Mouse (Mus musculus): ENCODE measurements at regions not wholly inside any gene's neighbourhood (a gene's known extent, or its start where the extent isn't known, plus 50 kb on each side); places are given as distances from the start of the nearest gene placed in this dataset.

DNA sequence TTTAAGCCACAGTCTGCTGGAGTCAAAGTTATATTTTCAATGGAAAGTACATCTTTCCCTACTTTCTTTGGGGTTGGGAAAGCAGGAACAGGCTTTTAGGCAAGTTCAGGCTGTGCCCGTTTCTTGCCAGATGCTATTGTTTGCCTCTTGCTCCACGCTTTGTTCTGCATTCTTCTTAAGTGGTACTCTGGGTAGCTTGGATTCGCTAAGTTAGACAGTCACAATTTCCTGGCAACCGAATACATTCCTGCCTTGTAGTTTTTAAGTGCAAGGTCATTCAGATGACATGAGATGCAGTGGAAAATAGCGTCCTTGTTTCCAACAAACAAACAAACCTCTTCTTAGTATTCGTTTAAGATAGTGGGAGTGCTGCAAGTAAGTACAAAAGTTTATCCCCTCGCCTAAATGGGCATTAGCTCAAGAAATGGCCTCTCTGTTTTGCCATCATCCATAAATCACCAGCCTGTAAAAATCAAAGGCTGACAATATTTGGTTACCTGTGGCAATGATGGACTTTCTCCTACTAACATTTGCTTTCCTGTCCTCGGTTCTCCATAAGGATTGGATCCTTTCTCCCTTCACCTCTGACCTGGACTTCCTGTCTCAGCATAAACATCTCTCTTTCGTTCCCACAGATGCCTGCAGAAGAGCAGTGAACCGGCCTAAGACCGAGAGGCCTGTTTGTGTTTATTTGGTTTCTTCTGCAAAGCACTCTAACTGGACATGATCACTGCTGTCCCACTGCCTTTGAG is 485.3 kb downstream of the Slc4a3 start:
- no peaks in the 10 kb centered on the region for H3K4me1 ChIP-seq
- H3K9ac ChIP-seq, result no peak overlapping the region
- H3K27ac ChIP-seq, result no peak overlapping the region
- ATAC-seq (ENCODE audit: insufficient number of reproducible peaks, low FRiP score, low TSS enrichment, low read depth), result no peak
- H3K4me3 ChIP-seq, result no peak overlapping the region
- no peaks in the 10 kb centered on the region for H3K36me3 ChIP-seq
- H3K4me2 ChIP-seq, result no peak overlapping the region
- WGBS, result 46% methylated on average over 11 of the region's 11 CpGs
- H3K9me3 ChIP-seq, result no peaks in the 10 kb centered on the region
- no peaks in the 10 kb centered on the region for H3K27me3 ChIP-seq

DNA sequence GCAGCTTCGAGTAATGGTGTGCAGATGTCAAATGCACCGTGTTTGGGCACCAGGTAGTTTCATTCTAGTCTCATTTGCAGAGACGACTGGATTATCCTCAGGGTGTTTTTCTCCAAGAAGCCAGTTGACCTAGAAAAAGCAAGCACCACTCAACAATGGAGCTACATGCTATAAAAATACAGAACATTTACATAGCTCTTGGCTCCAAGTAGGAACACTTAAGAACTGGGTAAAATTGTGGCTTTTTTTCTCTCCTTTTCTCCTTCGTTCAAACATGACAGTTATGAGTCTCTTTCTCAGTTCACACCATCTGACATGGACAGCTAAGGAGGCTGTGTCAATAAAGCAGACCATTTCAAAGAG is 485.8 kb downstream of the Slc4a3 start:
- Histone ChIP-seq H3K4me2 (no peak overlapping the region), H3K4me1 (no peaks in the 10 kb centered on the region), H3K4me3 (no peak overlapping the region), H3K27ac (no peak overlapping the region), H3K27me3 (no peaks in the 10 kb centered on the region), H3K36me3 (no peaks in the 10 kb centered on the region), H3K9ac (no peak overlapping the region), H3K9me3 (no peaks in the 10 kb centered on the region)
- no peak for ATAC-seq (ENCODE audit: insufficient number of reproducible peaks, low FRiP score, low TSS enrichment, low read depth)
- WGBS, result 29% methylated on average over 4 of the region's 4 CpGs

DNA sequence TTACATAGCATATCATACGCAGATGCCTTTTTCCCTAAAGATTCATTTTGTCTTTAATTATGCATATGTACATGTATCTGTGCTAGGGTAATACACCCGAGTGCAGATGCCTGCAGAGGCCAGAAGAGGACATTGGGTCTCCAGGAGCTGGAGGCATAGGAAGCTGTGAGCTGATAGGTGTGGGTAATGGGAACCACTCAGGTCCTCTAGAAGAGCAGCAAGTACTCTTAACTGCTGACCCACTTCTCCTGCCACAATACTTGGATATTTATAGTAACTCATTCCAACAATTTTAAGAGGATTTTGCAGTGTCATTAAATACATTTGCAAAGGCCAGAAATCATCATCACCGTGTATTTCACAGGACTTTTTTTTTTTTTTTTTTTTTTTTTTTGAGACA is 486.6 kb downstream of the Slc4a3 start:
- Histone ChIP-seq H3K4me3 (no peak overlapping the region), H3K9ac (no peak overlapping the region), H3K9me3 (no peaks in the 10 kb centered on the region), H3K27me3 (no peaks in the 10 kb centered on the region), H3K4me2 (no peak overlapping the region), H3K36me3 (no peaks in the 10 kb centered on the region), H3K4me1 (no peaks in the 10 kb centered on the region), H3K27ac (no peak overlapping the region)
- WGBS, result 76% methylated on average over 3 of the region's 3 CpGs
- ATAC-seq (ENCODE audit: insufficient number of reproducible peaks, low FRiP score, low TSS enrichment, low read depth), result no peak

DNA sequence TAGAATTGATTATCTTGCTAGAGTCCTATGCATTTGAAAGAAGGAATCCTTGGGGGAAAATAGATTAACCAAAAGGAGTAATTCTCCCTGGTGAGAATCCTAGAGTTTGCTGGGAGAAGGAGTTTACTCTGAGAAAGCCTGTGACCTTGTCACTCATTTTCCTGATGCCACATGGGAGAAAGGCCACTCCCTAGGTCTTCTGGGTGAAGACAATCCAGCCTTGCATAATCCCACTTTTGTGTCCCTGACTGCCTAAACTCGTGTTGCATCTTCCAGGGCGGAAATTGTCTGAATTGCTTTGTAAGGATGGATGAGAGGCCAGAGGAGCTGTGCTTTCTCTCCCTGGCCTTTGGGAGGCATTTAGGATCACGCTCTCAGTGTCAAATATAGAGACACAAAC is 490.2 kb downstream of the Slc4a3 start:
- Histone ChIP-seq H3K27me3 (no peaks in the 10 kb centered on the region), H3K36me3 (no peaks in the 10 kb centered on the region), H3K4me3 (no peak overlapping the region), H3K9ac (no peak overlapping the region), H3K4me1 (no peaks in the 10 kb centered on the region), H3K9me3 (no peaks in the 10 kb centered on the region), H3K4me2 (no peak overlapping the region), H3K27ac (no peak overlapping the region)
- no peak for ATAC-seq (ENCODE audit: insufficient number of reproducible peaks, low FRiP score, low TSS enrichment, low read depth)
- 61% methylated on average over 3 of the region's 3 CpGs for WGBS

DNA sequence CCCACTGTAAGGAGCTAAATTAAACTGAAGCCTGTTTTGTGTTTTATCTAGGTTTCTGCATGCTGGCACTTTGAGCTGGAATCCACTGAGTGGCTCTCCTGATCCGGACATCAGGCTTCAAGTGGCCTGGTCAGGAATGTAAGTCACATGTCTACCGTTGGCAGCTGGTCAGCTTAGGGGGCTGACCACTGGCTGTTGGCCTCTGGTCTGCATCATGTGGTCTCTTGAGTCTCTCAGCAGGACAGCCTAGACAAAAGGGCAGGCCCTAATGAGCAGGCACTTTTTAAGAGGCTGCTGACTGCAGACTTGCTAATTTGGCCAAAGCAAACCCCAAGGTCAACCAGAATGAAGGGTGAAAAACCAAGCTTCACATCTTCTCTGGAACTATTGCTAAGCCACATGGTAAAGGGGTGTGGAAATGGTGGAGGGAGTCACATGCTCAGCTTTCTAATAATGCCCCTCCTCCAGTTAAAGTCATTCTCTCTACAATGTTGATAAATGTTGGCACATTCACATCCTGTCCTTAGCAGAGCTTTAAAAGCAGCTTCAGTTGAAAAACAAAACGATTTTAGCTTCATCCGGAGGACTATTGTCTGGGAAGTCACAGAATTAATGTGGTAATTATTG is 493.1 kb downstream of the Slc4a3 start:
- no peak for ATAC-seq (ENCODE audit: insufficient number of reproducible peaks, low FRiP score, low TSS enrichment, low read depth)
- Histone ChIP-seq H3K27me3 (no peaks in the 10 kb centered on the region), H3K4me2 (no peak overlapping the region), H3K4me1 (no peaks in the 10 kb centered on the region), H3K27ac (no peak overlapping the region), H3K36me3 (no peaks in the 10 kb centered on the region), H3K9ac (no peak overlapping the region), H3K9me3 (no peaks in the 10 kb centered on the region), H3K4me3 (no peak overlapping the region)
- whole genome bisulfite sequencing, result 48% methylated on average over 4 of the region's 4 CpGs

DNA sequence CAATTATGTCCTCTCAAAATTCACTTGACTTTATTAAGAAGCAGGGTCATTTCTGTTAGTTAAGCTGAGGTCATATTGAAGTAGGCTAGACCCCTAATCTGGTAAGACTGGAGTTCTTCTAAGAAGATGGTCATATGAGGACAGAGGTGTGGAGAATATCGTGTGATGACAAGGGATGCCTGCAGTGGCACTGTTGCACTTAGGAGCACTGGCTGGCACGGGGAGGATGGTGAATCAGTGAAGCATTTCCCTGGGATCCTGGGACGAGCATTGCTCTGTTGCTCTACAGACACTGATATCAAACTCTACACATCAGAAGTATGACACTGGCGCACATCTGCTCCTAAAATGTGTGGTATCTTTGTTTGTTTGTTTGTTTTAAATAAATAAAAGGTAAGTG is 493.6 kb downstream of the Slc4a3 start:
- Histone ChIP-seq H3K4me2 (no peak overlapping the region), H3K36me3 (no peaks in the 10 kb centered on the region), H3K9me3 (no peaks in the 10 kb centered on the region), H3K4me3 (no peak overlapping the region), H3K4me1 (no peaks in the 10 kb centered on the region), H3K9ac (no peak overlapping the region), H3K27ac (no peak overlapping the region), H3K27me3 (no peaks in the 10 kb centered on the region)
- 85% methylated on average over 4 of the region's 4 CpGs for WGBS
- no peak for ATAC-seq (ENCODE audit: insufficient number of reproducible peaks, low FRiP score, low TSS enrichment, low read depth)

DNA sequence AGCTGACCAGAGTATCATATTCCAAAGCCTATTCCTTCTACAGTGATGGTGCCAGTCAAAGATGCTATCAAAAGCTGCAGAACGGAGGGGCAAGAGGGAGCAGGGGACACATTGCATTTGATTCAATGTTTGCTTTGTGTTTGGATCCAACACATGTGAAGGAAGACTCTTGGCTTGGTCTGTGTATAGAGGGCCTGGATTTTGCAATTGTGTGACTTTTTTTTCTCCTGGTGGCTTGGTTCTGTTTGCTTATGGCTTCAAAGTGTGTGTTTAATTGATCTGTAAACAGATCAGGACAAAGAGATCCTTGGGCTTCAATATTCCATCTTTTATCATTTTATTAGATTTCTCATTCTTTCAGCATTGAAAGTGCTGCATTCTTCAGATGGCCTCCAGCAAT is 504.2 kb downstream of the Slc4a3 start:
- Histone ChIP-seq H3K36me3 (no peaks in the 10 kb centered on the region), H3K4me2 (no peak overlapping the region), H3K4me3 (no peak overlapping the region), H3K27me3 (no peaks in the 10 kb centered on the region), H3K9ac (no peak overlapping the region), H3K4me1 (peaks cover 8% of the 10 kb centered on the region; the same call in 1 of the 2 replicates), H3K27ac (no peak overlapping the region; the same call in 1 of the 2 replicates), H3K9me3 (no peaks in the 10 kb centered on the region)
- WGBS, result 56% methylated on average over 1 of the region's 1 CpGs
- ATAC-seq (ENCODE audit: insufficient number of reproducible peaks, low FRiP score, low TSS enrichment, low read depth), result no peak

DNA sequence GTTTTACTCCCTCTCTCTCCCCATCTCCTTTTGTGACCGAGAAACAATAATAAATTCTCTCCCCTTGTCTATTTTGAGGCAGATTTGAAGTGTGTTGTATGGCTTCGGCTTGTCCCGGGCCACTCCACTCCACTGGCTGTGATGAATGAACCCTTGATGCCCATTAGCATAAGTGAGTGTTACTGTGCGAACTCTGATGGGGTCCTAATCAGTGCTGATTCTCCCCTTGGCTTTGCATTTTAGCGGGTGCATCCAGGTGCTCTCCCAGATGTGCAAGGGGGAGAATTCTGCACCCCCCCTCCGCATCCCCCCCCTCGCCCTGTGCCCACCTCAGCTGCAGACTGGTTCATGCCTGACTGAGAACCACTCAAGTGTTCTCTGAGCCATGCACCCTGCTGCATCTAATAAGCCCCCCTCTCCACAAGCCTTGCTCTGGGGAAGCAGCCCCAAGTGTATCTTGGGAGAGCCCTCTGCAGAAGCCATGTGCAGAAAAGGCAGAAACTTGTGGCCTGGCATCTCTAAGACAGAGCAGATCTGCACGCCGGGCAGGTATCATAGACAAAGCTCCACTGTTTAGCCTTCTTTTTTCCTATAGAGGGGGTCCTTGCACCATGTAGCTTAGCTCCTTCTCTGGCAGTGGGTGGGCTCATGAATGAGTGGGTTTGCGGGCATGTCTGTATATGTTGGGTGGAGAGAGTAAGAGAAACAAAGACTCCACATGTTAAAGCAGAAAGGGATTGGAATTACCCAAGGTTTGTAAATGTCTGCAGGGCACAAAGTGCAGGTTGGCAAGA is 507.5 kb downstream of the Slc4a3 start:
- Histone ChIP-seq H3K36me3 (no peaks in the 10 kb centered on the region), H3K27me3 (no peaks in the 10 kb centered on the region), H3K4me3 (no peak overlapping the region), H3K9ac (no peak overlapping the region), H3K4me1 (peaks cover 8% of the 10 kb centered on the region; the same call in 1 of the 2 replicates), H3K27ac (no peak overlapping the region), H3K9me3 (no peaks in the 10 kb centered on the region), H3K4me2 (no peak overlapping the region)
- 72% methylated on average over 10 of the region's 10 CpGs for WGBS
- ATAC-seq (ENCODE audit: insufficient number of reproducible peaks, low FRiP score, low TSS enrichment, low read depth), result no peak

DNA sequence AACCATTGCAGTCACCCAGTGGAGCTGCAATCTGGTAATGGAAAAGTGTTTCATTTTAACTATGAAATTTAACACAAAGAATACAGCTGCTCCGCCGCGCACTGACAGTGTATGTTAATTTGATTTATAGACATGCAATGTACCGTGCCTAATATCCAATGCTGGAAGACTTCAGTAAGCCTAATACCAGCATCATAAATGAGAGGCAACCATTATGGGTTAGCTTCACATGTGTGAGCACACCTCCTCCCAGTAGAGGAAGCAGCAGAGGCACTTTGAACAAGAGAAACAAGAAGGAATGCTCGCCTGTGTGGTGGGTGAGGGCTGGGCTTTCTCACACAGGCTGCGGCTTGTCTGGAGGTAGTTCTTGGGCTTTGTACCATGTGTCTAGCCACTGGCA is 519.7 kb downstream of the Slc4a3 start:
- Histone ChIP-seq H3K27ac (no peak overlapping the region), H3K4me1 (peaks cover 10% of the 10 kb centered on the region), H3K4me3 (no peak overlapping the region), H3K9me3 (no peaks in the 10 kb centered on the region), H3K4me2 (no peak overlapping the region; the same call in 1 of the 2 replicates), H3K27me3 (no peaks in the 10 kb centered on the region), H3K36me3 (no peaks in the 10 kb centered on the region), H3K9ac (no peak overlapping the region)
- no peak for ATAC-seq (ENCODE audit: insufficient number of reproducible peaks, low FRiP score, low TSS enrichment, low read depth)
- WGBS, result 14% methylated on average over 6 of the region's 6 CpGs

DNA sequence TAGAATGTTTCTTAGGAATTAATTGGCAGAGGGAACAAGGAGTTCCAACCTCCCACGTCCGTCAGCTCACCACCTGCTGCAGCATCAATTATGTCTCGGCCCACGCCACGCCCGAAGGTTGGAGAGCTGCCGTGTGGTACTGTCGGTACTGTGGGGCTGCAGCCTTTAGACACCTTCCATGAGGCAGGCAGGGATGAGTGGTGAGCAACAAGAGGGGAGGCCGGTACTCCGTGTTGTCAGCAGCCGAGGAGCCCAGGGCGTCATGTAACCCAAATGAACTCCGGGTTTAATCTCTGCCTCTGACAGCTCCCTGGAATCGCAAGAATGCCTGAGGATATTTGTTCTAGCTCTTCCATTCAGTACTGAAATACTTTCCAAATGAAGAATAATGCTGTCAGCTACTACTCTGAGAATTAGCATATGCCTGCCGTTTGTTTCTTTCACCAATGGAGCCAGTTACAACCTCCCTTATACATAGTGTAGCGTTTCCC is 524.8 kb downstream of the Slc4a3 start:
- ATAC-seq (ENCODE audit: insufficient number of reproducible peaks, low FRiP score, low TSS enrichment, low read depth), result no peak

DNA sequence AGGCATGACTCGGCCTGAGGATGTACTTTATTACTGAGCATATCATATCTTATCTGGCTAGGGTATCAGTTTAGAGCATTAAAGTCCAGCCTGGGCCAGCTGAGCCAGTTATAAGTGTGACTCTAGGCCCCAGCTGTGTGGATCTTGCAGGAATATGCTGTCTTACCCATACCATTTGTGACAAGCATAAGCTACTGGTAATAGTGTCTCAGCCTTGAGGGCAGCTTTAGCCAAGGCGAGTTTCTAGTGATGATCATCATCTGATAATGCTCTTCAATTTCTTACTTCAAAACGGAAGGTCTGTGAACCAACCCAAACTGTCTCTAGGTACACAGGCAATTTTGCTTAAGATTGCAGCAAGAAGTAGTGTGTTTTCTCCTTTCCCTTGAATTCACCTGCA is 529.1 kb downstream of the Slc4a3 start:
- Histone ChIP-seq H3K4me1 (peaks cover 1% of the 10 kb centered on the region; the same call in 1 of the 2 replicates), H3K27me3 (no peaks in the 10 kb centered on the region), H3K9ac (no peak overlapping the region), H3K36me3 (no peaks in the 10 kb centered on the region), H3K27ac (no peak overlapping the region), H3K4me2 (no peak overlapping the region), H3K4me3 (no peak overlapping the region), H3K9me3 (no peaks in the 10 kb centered on the region)
- 57% methylated on average over 3 of the region's 3 CpGs for WGBS
- ATAC-seq (ENCODE audit: insufficient number of reproducible peaks, low FRiP score, low TSS enrichment, low read depth), result no peak

More for the DNA sequence above, 524.8 kb downstream of the Slc4a3 start:
- Histone ChIP-seq H3K4me2 (no peak overlapping the region), H3K27me3 (no peaks in the 10 kb centered on the region), H3K36me3 (no peaks in the 10 kb centered on the region), H3K27ac (no peak overlapping the region), H3K9ac (no peak overlapping the region), H3K4me3 (no peak overlapping the region), H3K4me1 (peaks cover 6% of the 10 kb centered on the region), H3K9me3 (no peaks in the 10 kb centered on the region)
- 71% methylated on average over 16 of the region's 16 CpGs for WGBS

Data from limb, embryonic 15.5 days (tissue).